ENCODE assay signal across 8 mouse cellular contexts in the genomic region with DNA sequence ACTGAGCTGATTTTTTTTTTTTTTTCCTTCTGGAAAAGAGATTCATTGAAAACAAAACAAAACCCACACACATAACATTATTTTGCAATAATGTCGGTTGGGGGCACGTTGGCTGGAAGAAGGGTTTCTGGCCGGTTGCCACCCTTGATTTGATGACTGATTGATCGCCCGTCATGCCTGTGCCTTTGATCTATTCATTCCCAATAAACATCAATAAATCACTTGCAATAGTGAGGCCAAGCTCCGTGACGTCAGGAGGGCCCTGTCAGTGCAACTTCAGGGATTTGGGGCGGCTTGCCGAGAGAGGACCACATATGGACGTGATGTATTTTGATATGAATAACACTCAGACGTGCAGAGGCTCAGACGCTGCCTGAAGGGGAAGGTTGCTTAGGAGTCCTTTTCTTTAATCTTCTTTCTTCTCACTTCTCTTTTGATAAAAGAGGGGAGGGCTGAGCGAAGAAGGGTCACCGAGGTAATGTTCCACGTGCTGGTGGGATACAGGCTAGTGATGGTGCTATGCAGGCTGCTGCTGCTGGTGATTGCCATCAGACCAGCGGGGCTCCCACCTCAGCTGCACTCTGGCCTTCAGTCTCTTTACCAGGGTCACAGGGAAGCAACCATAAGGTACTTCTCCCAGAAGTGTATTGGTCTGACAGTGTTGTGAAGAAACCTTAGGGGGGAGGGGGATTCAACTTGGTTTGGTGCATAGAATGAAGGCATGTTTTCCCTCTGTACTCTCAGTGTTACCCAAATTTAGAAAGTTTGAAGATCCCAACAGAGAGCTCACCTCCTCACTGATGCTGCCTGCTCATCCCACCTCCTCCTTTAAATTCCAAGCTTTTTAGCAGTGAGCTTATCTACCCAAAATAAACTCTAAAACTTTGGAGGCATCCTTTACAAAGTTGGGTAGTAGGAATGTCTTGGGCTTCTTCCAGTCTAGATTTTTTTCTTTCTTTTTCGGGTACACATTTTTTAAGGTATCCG. TPM values are rescaled to one million over a fixed set of nuclear protein-coding genes. Genes with fewer than 3 reads are reported as not detected.
DNase-seq lines count a peak whose midpoint lies in the region; ATAC-seq and TF ChIP-seq lines count a peak whose summit lies in the region.

No protein-coding gene starts in this region.

- DNase-seq in cerebellum, adult 2 months = no peak
- no peak for DNase-seq in cerebellum, postnatal 25 days
- DNase-seq in NIH3T3 (ENCODE audit: low read depth) = peak; percentile 50
- DNase-seq in lung, postnatal 14 days = peak; percentile 13
- no peak for DNase-seq in B cell, adult 2 months
- no peak for DNase-seq in layer of hippocampus, postnatal 36 days

- H3K4me1 ChIP-seq in cerebellum, adult 2 months (ENCODE audit: control insufficient read depth, insufficient read depth, low read length) = 0 out of 2 replicates have a peak, but pooled peaks cover 5% of the 10 kb centered on the region
- H3K4me1 ChIP-seq in heart, embryonic 16.5 days (ENCODE audit: control insufficient read depth, insufficient read depth, low read length) = peaks cover 14% of the 10 kb centered on the region

- no peaks in the 10 kb centered on the region for H3K27me3 ChIP-seq in cerebellum, adult 2 months (ENCODE audit: control insufficient read depth, insufficient read depth, low read length)
- H3K27me3 ChIP-seq in heart, embryonic 16.5 days (ENCODE audit: control insufficient read depth, insufficient read depth, low read length) = peaks cover 34% of the 10 kb centered on the region

- no peak for ATAC-seq in heart, embryonic 16.5 days (replicated peaks; ENCODE audit: extremely low read depth, insufficient read depth, low FRiP score)
- ATAC-seq in erythroblast, adult 5-6 weeks (replicated peaks; ENCODE audit: low FRiP score, poor library complexity, severe bottlenecking) = no peak

- no peaks in the 10 kb centered on the region for H3K9me3 ChIP-seq in heart, embryonic 16.5 days (replicated peaks; ENCODE audit: control insufficient read depth, low read length)

- 39% methylated on average over 18 of the region's 18 CpGs for WGBS in cerebellum, adult 2 months
- 18% methylated on average over 18 of the region's 18 CpGs for WGBS in heart, embryonic 16.5 days

- H3K36me3 ChIP-seq in heart, embryonic 16.5 days (ENCODE audit: control insufficient read depth, insufficient read depth) = no peaks in the 10 kb centered on the region

- H3K4me3 ChIP-seq in cerebellum, adult 2 months (replicated peaks; ENCODE audit: insufficient read depth, low read depth, low read length) = peak overlapping the region; percentile 82
- H3K4me3 ChIP-seq in heart, embryonic 16.5 days (ENCODE audit: low read length) = peak overlapping the region; percentile 85

- peak overlapping the region; percentile 98 for H3K4me2 ChIP-seq in heart, embryonic 16.5 days (ENCODE audit: low read depth, low read length)

- no peak overlapping the region for H3K27ac ChIP-seq in cerebellum, adult 2 months (ENCODE audit: insufficient read depth, low read length)
- H3K27ac ChIP-seq in heart, embryonic 16.5 days (ENCODE audit: low read length) = no peak overlapping the region

- H3K9ac ChIP-seq in heart, embryonic 16.5 days (ENCODE audit: low read length) = no peak overlapping the region

- no peak for TF ChIP-seq POLR2A in cerebellum, adult 2 months (IDR thresholded peaks at IDR 0.05; ENCODE audit: borderline replicate concordance, insufficient read depth, low read length)

- no peak for TF ChIP-seq CTCF in cerebellum, adult 2 months (IDR thresholded peaks at IDR 0.05; ENCODE audit: borderline replicate concordance, insufficient read depth, low read depth, low read length)

RNA-seq across cellular contexts. Expression of gene Tshz3, which starts 1.4 kb away (rescaled TPM):
- 12.5 and 13.5 TPM in 2 replicates for polyA plus RNA-seq in cerebellum, adult 2 months (2012; rRNA removed)
- polyA plus RNA-seq in heart, embryonic 16.5 days (2015; fragmentation: Nextera tagmentation; extraction: Ambion mirVana) = 3.2 and 3.7 TPM in 2 replicates
- total RNA-seq in erythroblast, adult 5-6 weeks (2015; ENCODE audit: low replicate concordance) = not detected in 2 replicates
- total RNA-seq in erythroblast, adult 5-6 weeks (2017; ENCODE audit: low replicate concordance) = not detected in 2 replicates
- 10 to 100 TPM; 12.4 to 12.9 TPM for total RNA-seq in layer of hippocampus, postnatal 36 days (2021)

Comparison
In these comparisons a context has a peak if more than half of its experiments do, and no peak if none do; other contexts are left out.
1. DNase-seq: peak in NIH3T3 (single experiment) and lung, postnatal 14 days (single experiment); none in cerebellum, adult 2 months (0 of 2), cerebellum, postnatal 25 days (0 of 2), B cell, adult 2 months (0 of 2) and layer of hippocampus, postnatal 36 days (0 of 2).
2. RNA of gene Tshz3, which starts 1.4 kb away (total RNA-seq): 12.4 to 12.9 TPM in layer of hippocampus, postnatal 36 days; not detected in erythroblast, adult 5-6 weeks; every median in the first group is over 10 times any median in the second.